Mouse (Mus musculus): Measurements from ENCODE around the gene AY761184.
"Not testable (repeated sequence)": the region's sequence is repeated elsewhere in the genome, so short reads cannot be mapped to it uniquely, and the experiment has no call there.

Gene AY761184

DNA sequence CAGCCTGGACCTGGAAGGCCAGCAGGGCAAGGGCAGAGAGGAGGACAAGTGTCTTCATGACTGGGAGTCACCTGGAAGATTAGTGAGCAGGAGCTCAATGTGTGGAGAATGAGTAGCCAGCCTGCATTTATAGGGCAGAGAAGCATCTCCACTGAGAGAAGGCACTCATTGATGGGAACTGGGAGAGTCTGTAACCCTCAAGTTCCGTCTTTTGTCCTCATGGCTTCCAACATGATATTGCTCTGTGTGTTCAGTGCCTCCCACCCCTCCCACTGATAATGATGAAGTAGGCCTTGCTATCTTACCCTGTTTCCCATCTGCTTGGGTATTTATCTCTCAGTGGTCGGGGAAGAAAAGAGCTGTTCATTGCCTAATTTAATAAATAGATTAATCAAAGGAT, at the start of gene AY761184:
Gene AY761184, minus strand, starts transcription at position 101 of the 400 bp plus-strand sequence.
- DNase-seq (ENCODE audit: low spot score in 2 of 2) = not testable (repeated sequence)

- not testable (repeated sequence) for DNase-seq (ENCODE audit: low spot score in 2 of 2)
These were observed 37.9 kb downstream of the AY761184 start, which contains the start of gene Defa34 for GRCm38 (mm10) chr8:21665497-21665896. Gene Defa34 (plus strand): TSS chr8:21665797.

DNA sequence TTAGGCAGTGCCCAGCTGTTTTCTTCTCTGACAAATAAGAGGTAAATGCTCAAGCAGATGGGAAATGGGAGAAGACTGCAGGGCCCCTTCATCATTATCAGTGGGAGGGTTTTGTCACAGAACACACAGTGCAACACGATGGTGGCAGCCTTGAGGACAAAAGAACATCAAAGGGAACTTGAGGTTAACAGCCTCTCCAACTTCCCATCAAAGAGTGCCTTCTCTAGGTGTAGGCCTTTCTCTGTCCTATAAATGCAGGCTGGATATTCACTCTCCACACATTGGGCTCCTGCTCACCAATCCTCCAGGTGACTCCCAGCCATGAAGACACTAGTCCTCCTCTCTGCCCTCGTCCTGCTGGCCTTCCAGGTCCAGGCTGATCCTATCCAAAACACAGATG, 48.0 kb downstream of the AY761184 start, which contains the start of gene Defa17:
Gene Defa17, plus strand, starts transcription at position 301 of the 400 bp plus-strand sequence.
- DNase-seq (ENCODE audit: low spot score in 2 of 2) = not testable (repeated sequence)

All from right cerebral cortex, postnatal 10 days (tissue).